Mouse (Mus musculus): ENCODE measurements around the gene Gpn2.

Gpn2 gene

GRCm38 (mm10) chr4:133584059-133584951, at the start of gene Gpn2:
TSS of gene Gpn2 (plus strand) at chr4:133584362.
- DNase-seq, result peak; percentile 98

GRCm38 (mm10) chr4:133536081-133536480, 48.1 kb upstream of the Gpn2 start:
- no peak for DNase-seq

- DNase-seq, result no peak
Observed at GRCm38 (mm10) chr4:133536652-133537051, 47.5 kb upstream of the Gpn2 start.

GRCm38 (mm10) chr4:133545272-133546231, 38.6 kb upstream of the Gpn2 start, which contains the start of gene Nudc:
TSS of gene Nudc (minus strand) at chr4:133545996.
- peak; percentile 100 for DNase-seq

- no peak for DNase-seq
Observed at GRCm38 (mm10) chr4:133552029-133552428, 32.1 kb upstream of the Gpn2 start.

GRCm38 (mm10) chr4:133552768-133553447, 31.3 kb upstream of the Gpn2 start, which contains the start of gene Nr0b2:
TSS of gene Nr0b2 (plus strand) at chr4:133553376.
- DNase-seq, result peak; percentile 95

- peak; percentile 94 for DNase-seq
Observed at GRCm38 (mm10) chr4:133553448-133554330, 30.5 kb upstream of the Gpn2 start.

- no peak for DNase-seq
Observed at GRCm38 (mm10) chr4:133557041-133557717, 27.0 kb upstream of the Gpn2 start.

GRCm38 (mm10) chr4:133559846-133560245, 24.3 kb upstream of the Gpn2 start:
- no peak for DNase-seq

- DNase-seq, result no peak
Observed at GRCm38 (mm10) chr4:133561622-133562021, 22.5 kb upstream of the Gpn2 start.

GRCm38 (mm10) chr4:133563123-133563571, 21.0 kb upstream of the Gpn2 start:
- DNase-seq, result peak; percentile 98

GRCm38 (mm10) chr4:133567251-133567650, 16.9 kb upstream of the Gpn2 start:
- no peak for DNase-seq

GRCm38 (mm10) chr4:133569291-133570065, 14.7 kb upstream of the Gpn2 start:
- no peak for DNase-seq

GRCm38 (mm10) chr4:133570066-133570466, 14.1 kb upstream of the Gpn2 start:
- DNase-seq, result peak; percentile 82

- peak; percentile 99 for DNase-seq
Observed at GRCm38 (mm10) chr4:133574070-133574842, 9.9 kb upstream of the Gpn2 start, which contains the start of gene Gpatch3. TSS of gene Gpatch3 (plus strand) at chr4:133574745.

GRCm38 (mm10) chr4:133574843-133575202, 9.3 kb upstream of the Gpn2 start:
- DNase-seq, result no peak

- peak; percentile 87 for DNase-seq
Observed at GRCm38 (mm10) chr4:133577983-133578382, 6.2 kb upstream of the Gpn2 start.

- DNase-seq, result no peak
Observed at GRCm38 (mm10) chr4:133583690-133584058, 488 bp upstream of the Gpn2 start.

- DNase-seq, result peak; percentile 96
Observed at GRCm38 (mm10) chr4:133592570-133592969, 8.4 kb downstream of the Gpn2 start.
